Mouse (Mus musculus) cerebellum, postnatal 14 days (tissue): ENCODE results near the gene B2m.

Experiments used
- DNase-seq, 2 experiments: peaks; one replicate each; pipeline ENCODE4 v3.0.0; 2021; ENCODE audit warnings: mixed read lengths in 2 of 2

B2m gene

DNA sequence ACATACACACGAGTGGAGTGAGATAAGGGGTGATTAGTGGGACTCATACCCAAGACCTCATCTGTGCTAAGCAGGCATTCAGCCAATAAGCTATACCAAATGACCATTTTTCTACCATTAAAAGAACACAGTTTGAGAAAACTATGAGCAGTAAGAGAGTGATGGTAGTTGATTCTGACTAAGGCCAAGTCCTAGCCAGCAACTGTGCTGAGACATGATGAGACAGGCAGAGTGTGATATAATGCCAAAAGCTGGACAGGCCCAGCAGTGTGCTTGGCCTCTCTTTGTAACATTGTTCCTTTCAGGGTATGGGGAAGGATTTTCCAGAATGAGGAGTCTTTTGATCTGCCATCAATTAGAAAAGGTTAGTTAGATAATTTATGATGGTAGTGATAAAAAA lies 54.0 kb downstream of the B2m start:
- no peak for DNase-seq
